Mouse (Mus musculus) lung, embryonic 14.5 days (tissue): ENCODE measurements around the gene Ifi27. TPM values are rescaled to one million over a fixed set of nuclear protein-coding genes. Genes with fewer than 3 reads are reported as not detected.

Experiments
- ATAC-seq: fragments of 200-750 bp; cut with Nextera tagmentation; 2 replicates; pipeline ENCODE4 v1.8.0; 2017; ENCODE audit warnings: mild to moderate bottlenecking, moderate TSS enrichment, moderate library complexity; ENCODE audit not compliant: insufficient read depth
- DNase-seq: peaks from one replicate; pipeline ENCODE4 v3.0.0-alpha.2; 2015
- H3K27ac ChIP-seq: fragments of 300-500 bp; sonication (generic); 2 replicates; pipeline ENCODE4 v1.5.1; 2014; ENCODE audit warnings: low read depth, mild to moderate bottlenecking, moderate library complexity
- H3K27me3 ChIP-seq: fragments of 300-500 bp; sonication (generic); 2 replicates; pipeline ENCODE4 v1.6.1; 2014; ENCODE audit warnings: low read length, control low read depth; ENCODE audit not compliant: insufficient read depth
- H3K36me3 ChIP-seq: fragments of 300-500 bp; sonication (generic); 2 replicates; pipeline ENCODE4 v1.6.1; 2014; ENCODE audit warnings: control low read depth; ENCODE audit not compliant: insufficient read depth
- H3K4me1 ChIP-seq: fragments of 300-500 bp; sonication (generic); 2 replicates; pipeline ENCODE4 v1.6.1; 2014; ENCODE audit warnings: antibody characterized with exemption, control low read depth; ENCODE audit not compliant: insufficient read depth
- H3K4me2 ChIP-seq: fragments of 300-500 bp; sonication (generic); 2 replicates; pipeline ENCODE4 v1.6.1; 2014; ENCODE audit warnings: mild to moderate bottlenecking
- H3K4me3 ChIP-seq: fragments of 300-500 bp; sonication (generic); 2 replicates; pipeline ENCODE4 v1.5.1; 2014; ENCODE audit warnings: low read depth, low read length
- H3K9ac ChIP-seq: fragments of 300-500 bp; sonication (generic); 2 replicates; pipeline ENCODE4 v1.6.1; 2014
- H3K9me3 ChIP-seq: fragments of 300-500 bp; sonication (generic); 2 replicates; pipeline ENCODE4 v1.6.1; 2016; ENCODE audit warnings: low read depth, low read length, control low read depth
- CTCF ChIP-seq: IDR thresholded peaks from 2 replicates; pipeline ENCODE4 v1.5.1; 2016; ENCODE audit warnings: antibody characterized with exemption, low read depth
- WGBS: fragments of 180-500 bp; shearing (Covaris S2); extraction: QIAGEN DNeasy Blood & Tissue Kit; methylation state at CpG from one replicate; pipeline ENCODE4 v1.1.7; 2014; 5-methylcytosine and 5-hydroxymethylcytosine counted together
- polyA plus RNA-seq: library from polyadenylated mRNA; unstranded; fragments of >200 nt; fragmentation: Nextera tagmentation; extraction: Ambion mirVana; gene quantifications from 2 replicates; pipeline ENCODE4 v1.2.1, GENCODE M21; 2014

Gene Ifi27
- polyA plus RNA-seq, 1 experiment from 2014 or later: 30.9 TPM

- Histone ChIP-seq H3K27ac (no peak overlapping the region), H3K4me2 (no peak overlapping the region), H3K9ac (no peak overlapping the region), H3K4me1 (0 out of 2 replicates have a peak, but pooled peaks cover 11% of the 10 kb centered on the region), H3K27me3 (no peaks in the 10 kb centered on the region), H3K36me3 (no peaks in the 10 kb centered on the region), H3K9me3 (no peaks in the 10 kb centered on the region), H3K4me3 (no peak overlapping the region)
- no peak for ATAC-seq
- DNase-seq: no peak
- TF ChIP-seq CTCF: no peak
- WGBS: 53% methylated on average over 12 of the region's 12 CpGs
Observed at GRCm38 (mm10) chr12:103395486-103396275, 38.3 kb upstream of the Ifi27 start.

- WGBS: 42% methylated on average over 7 of the region's 7 CpGs
- Histone ChIP-seq H3K9ac (no peak overlapping the region), H3K9me3 (no peaks in the 10 kb centered on the region), H3K36me3 (no peaks in the 10 kb centered on the region), H3K27ac (peak overlapping the region; percentile 60), H3K4me2 (no peak overlapping the region), H3K4me3 (no peak overlapping the region), H3K4me1 (0 out of 2 replicates have a peak, but pooled peaks cover 5% of the 10 kb centered on the region), H3K27me3 (no peaks in the 10 kb centered on the region)
- TF ChIP-seq CTCF: no peak
- DNase-seq (peak; percentile 82), ATAC-seq (peak; percentile 44; the same call in 1 of the 2 replicates)
Observed at GRCm38 (mm10) chr12:103396751-103397150, 37.3 kb upstream of the Ifi27 start.

GRCm38 (mm10) chr12:103404131-103404530 is 29.9 kb upstream of the Ifi27 start:
- Histone ChIP-seq H3K4me3 (no peak overlapping the region), H3K36me3 (peaks cover 56% of the 10 kb centered on the region)

DNA sequence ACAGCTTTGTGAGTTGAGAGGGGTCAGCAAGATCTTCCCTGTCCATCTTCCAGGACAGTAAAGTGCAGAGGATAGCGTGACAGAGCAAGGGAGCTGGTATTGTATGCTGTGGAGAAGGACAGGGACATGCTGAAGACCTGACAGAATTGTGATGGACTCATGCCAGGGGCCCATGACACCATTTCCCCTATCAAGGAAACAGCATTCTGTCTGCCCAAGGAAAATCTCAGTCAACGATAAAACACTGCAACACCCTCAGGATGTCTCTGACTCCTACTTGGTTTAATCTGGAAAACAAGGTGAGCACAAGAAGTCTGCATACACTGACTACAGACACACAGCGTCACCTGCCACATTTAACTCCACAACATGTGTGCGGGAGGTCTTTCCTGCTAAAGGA is 26.3 kb upstream of the Ifi27 start, which contains the start of gene 9330161L09Rik:
9330161L09Rik (minus strand) TSS at position 101 of the 400 bp plus-strand sequence.
- H3K9ac ChIP-seq: no peak within 1 kb of the TSS
- no peaks in the 10 kb centered on the region for H3K9me3 ChIP-seq
- no peak within 1 kb of the TSS for H3K4me3 ChIP-seq
- no peak for DNase-seq
- no peaks in the 10 kb centered on the region for H3K27me3 ChIP-seq
- no peak for TF ChIP-seq CTCF
- no peak within 1 kb of the TSS for H3K4me2 ChIP-seq
- H3K27ac ChIP-seq: no peak within 1 kb of the TSS
- no peaks in the 10 kb centered on the region for H3K4me1 ChIP-seq
- WGBS: 94% methylated on average over 4 of the region's 4 CpGs
- peaks cover 92% of the 10 kb centered on the region for H3K36me3 ChIP-seq
- no peak for ATAC-seq

More at GRCm38 (mm10) chr12:103404131-103404530, 29.9 kb upstream of the Ifi27 start:
- ATAC-seq (no peak), DNase-seq (no peak)
- no peaks in the 10 kb centered on the region for H3K27me3 ChIP-seq
- H3K27ac ChIP-seq: no peak overlapping the region
- 85% methylated on average over 18 of the region's 18 CpGs for WGBS
- no peaks in the 10 kb centered on the region for H3K9me3 ChIP-seq
- H3K9ac ChIP-seq: no peak overlapping the region
- H3K4me2 ChIP-seq: no peak overlapping the region
- H3K4me1 ChIP-seq: no peaks in the 10 kb centered on the region
- no peak for TF ChIP-seq CTCF

- H3K27me3 ChIP-seq: no peaks in the 10 kb centered on the region
- no peak overlapping the region for H3K27ac ChIP-seq
- H3K36me3 ChIP-seq: peaks cover 92% of the 10 kb centered on the region
- ATAC-seq (no peak), DNase-seq (no peak)
- H3K9me3 ChIP-seq: no peaks in the 10 kb centered on the region
- no peak overlapping the region for H3K4me2 ChIP-seq
- TF ChIP-seq CTCF: no peak
- H3K9ac ChIP-seq: no peak overlapping the region
- H3K4me1 ChIP-seq: no peaks in the 10 kb centered on the region
- H3K4me3 ChIP-seq: no peak overlapping the region
- 84% methylated on average over 10 of the region's 10 CpGs for WGBS
Observed at GRCm38 (mm10) chr12:103408144-103408543, 25.9 kb upstream of the Ifi27 start.

- peak; percentile 25; the same call in 1 of the 2 replicates for ATAC-seq
- TF ChIP-seq CTCF: no peak
- DNase-seq: no peak
- peaks cover 16% of the 10 kb centered on the region for H3K36me3 ChIP-seq
- peak overlapping the region; percentile 68 for H3K4me2 ChIP-seq
- no peaks in the 10 kb centered on the region for H3K27me3 ChIP-seq
- no peaks in the 10 kb centered on the region for H3K9me3 ChIP-seq
- H3K27ac ChIP-seq: no peak overlapping the region
- peak overlapping the region; percentile 78 for H3K9ac ChIP-seq
- H3K4me1 ChIP-seq: no peaks in the 10 kb centered on the region
- H3K4me3 ChIP-seq: peak overlapping the region; percentile 93
- WGBS: 10% methylated on average over 33 of the region's 33 CpGs
Observed at GRCm38 (mm10) chr12:103425016-103425728, 8.8 kb upstream of the Ifi27 start.
